Mouse (Mus musculus) right cerebral cortex, postnatal 10 days (tissue): Measurements from ENCODE around the gene Oser1.
A peak's percentile ranks its signal among the peaks of the same experiment; 100 is the strongest.
"Not testable (repeated sequence)": the region's sequence is repeated elsewhere in the genome, so short reads cannot be mapped to it uniquely, and the experiment has no call there.

Source experiments
- DNase-seq, 2 experiments: peaks; one replicate each; pipeline ENCODE4 v3.0.0; 2021; ENCODE audit warnings: low spot score in 2 of 2

The Oser1 gene

GRCm38 (mm10) chr2:163424597-163424996 is at the start of gene Oser1:
Gene Oser1 (minus strand): TSS chr2:163424697.
- no peak for DNase-seq

- DNase-seq, result peak; percentile 97 to 98
These were observed 48.0 kb upstream of the Oser1 start, which contains the start of gene Fitm2 for GRCm38 (mm10) chr2:163472466-163472851. Gene Fitm2 (minus strand): TSS chr2:163472629.

- no peak for DNase-seq
These were observed 47.4 kb upstream of the Oser1 start for GRCm38 (mm10) chr2:163471710-163472465.

- DNase-seq, result no peak
These were observed 46.6 kb upstream of the Oser1 start for GRCm38 (mm10) chr2:163471136-163471535.

- no peak for DNase-seq
These were observed 45.2 kb upstream of the Oser1 start for GRCm38 (mm10) chr2:163469711-163470110.

GRCm38 (mm10) chr2:163468866-163469265 is 44.4 kb upstream of the Oser1 start:
- DNase-seq, result no peak

- DNase-seq, result no peak
These were observed 43.1 kb upstream of the Oser1 start for GRCm38 (mm10) chr2:163467585-163467984.

- DNase-seq, result no peak
These were observed 42.3 kb upstream of the Oser1 start for GRCm38 (mm10) chr2:163466771-163467170.

- DNase-seq, result no peak
These were observed 40.1 kb upstream of the Oser1 start for GRCm38 (mm10) chr2:163464562-163464961.

- no peak for DNase-seq
These were observed 39.5 kb upstream of the Oser1 start for GRCm38 (mm10) chr2:163463998-163464397.

GRCm38 (mm10) chr2:163463251-163463769 is 38.8 kb upstream of the Oser1 start:
- no peak for DNase-seq

GRCm38 (mm10) chr2:163462801-163463200 is 38.3 kb upstream of the Oser1 start:
- DNase-seq, result no peak

- no peak for DNase-seq
These were observed 37.9 kb upstream of the Oser1 start for GRCm38 (mm10) chr2:163462386-163462785.

- DNase-seq, result not testable (repeated sequence)
These were observed 36.8 kb upstream of the Oser1 start for GRCm38 (mm10) chr2:163461307-163461706.

- DNase-seq, result no peak
These were observed 36.1 kb upstream of the Oser1 start for GRCm38 (mm10) chr2:163460622-163461021.

- DNase-seq, result no peak
These were observed 34.9 kb upstream of the Oser1 start for GRCm38 (mm10) chr2:163459380-163459779.

- DNase-seq, result no peak
These were observed 34.2 kb upstream of the Oser1 start for GRCm38 (mm10) chr2:163458539-163459265.

GRCm38 (mm10) chr2:163453378-163453777 is 28.9 kb upstream of the Oser1 start:
- no peak for DNase-seq

GRCm38 (mm10) chr2:163452738-163453137 is 28.2 kb upstream of the Oser1 start:
- no peak for DNase-seq

- DNase-seq, result peak; percentile 72 to 78
These were observed 26.3 kb upstream of the Oser1 start for GRCm38 (mm10) chr2:163450668-163451295.

GRCm38 (mm10) chr2:163449276-163449675 is 24.8 kb upstream of the Oser1 start:
- no peak for DNase-seq

- DNase-seq, result no peak
These were observed 22.9 kb upstream of the Oser1 start for GRCm38 (mm10) chr2:163447375-163447774.
